Mouse (Mus musculus) midbrain, embryonic 14.5 days (tissue): ENCODE results near the gene Atp12a. TPM values are rescaled to one million over a fixed set of nuclear protein-coding genes. Genes with fewer than 3 reads are reported as not detected.

ENCODE experiments used
- ATAC-seq: fragments of 200-750 bp; cut with Nextera tagmentation; 2 replicates; pipeline ENCODE4 v1.8.0; 2017; ENCODE audit warnings: moderate number of reproducible peaks, moderate library complexity; ENCODE audit not compliant: low FRiP score, low TSS enrichment
- DNase-seq: peaks from one replicate; pipeline ENCODE4 v3.0.0-alpha.2; 2015
- H3K27ac ChIP-seq: fragments of 300-500 bp; sonication (generic); replicated peaks from 2 replicates; pipeline ENCODE4 v1.5.1; 2014; ENCODE audit warnings: mild to moderate bottlenecking, low read depth, low read length, moderate library complexity
- H3K27me3 ChIP-seq: fragments of 300-500 bp; sonication (generic); 2 replicates; pipeline ENCODE4 v1.6.1; 2014; ENCODE audit warnings: low read length, control low read depth, mixed read lengths; ENCODE audit not compliant: control insufficient read depth, insufficient read depth
- H3K36me3 ChIP-seq: fragments of 300-500 bp; sonication (generic); 2 replicates; pipeline ENCODE4 v1.6.1; 2014; ENCODE audit warnings: low read length, control low read depth; ENCODE audit not compliant: control insufficient read depth, insufficient read depth
- H3K4me1 ChIP-seq: fragments of 300-500 bp; sonication (generic); 2 replicates; pipeline ENCODE4 v1.6.1; 2014; ENCODE audit warnings: mild to moderate bottlenecking, antibody characterized with exemption, low read length, control low read depth; ENCODE audit not compliant: control insufficient read depth, insufficient read depth
- H3K4me2 ChIP-seq: fragments of 300-500 bp; sonication (generic); 2 replicates; pipeline ENCODE4 v1.6.1; 2014; ENCODE audit warnings: mild to moderate bottlenecking, low read length, moderate library complexity
- H3K4me3 ChIP-seq: fragments of 300-500 bp; sonication (generic); replicated peaks from 2 replicates; pipeline ENCODE4 v1.5.1; 2014; ENCODE audit warnings: low read depth, low read length
- H3K9ac ChIP-seq: fragments of 300-500 bp; sonication (generic); replicated peaks from 2 replicates; pipeline ENCODE4 v1.6.1; 2014; ENCODE audit warnings: mild to moderate bottlenecking, low read length, moderate library complexity
- H3K9me3 ChIP-seq: fragments of 300-500 bp; sonication (generic); 2 replicates; pipeline ENCODE4 v1.6.1; 2016; ENCODE audit warnings: low read length, control low read depth, mixed read lengths; ENCODE audit not compliant: control insufficient read depth
- WGBS: fragments of 180-500 bp; shearing (Covaris S2); extraction: QIAGEN DNeasy Blood & Tissue Kit; methylation state at CpG from one replicate; pipeline ENCODE4 v1.1.7; 2014; 5-methylcytosine and 5-hydroxymethylcytosine counted together
- polyA plus RNA-seq: library from polyadenylated mRNA; unstranded; fragments of >200 nt; fragmentation: Nextera tagmentation; extraction: Ambion mirVana; gene quantifications from 2 replicates; pipeline ENCODE4 v1.2.1, GENCODE M21; 2014

Gene Atp12a
- polyA plus RNA-seq, 1 experiment from 2014 or later = 0.37 TPM

DNA sequence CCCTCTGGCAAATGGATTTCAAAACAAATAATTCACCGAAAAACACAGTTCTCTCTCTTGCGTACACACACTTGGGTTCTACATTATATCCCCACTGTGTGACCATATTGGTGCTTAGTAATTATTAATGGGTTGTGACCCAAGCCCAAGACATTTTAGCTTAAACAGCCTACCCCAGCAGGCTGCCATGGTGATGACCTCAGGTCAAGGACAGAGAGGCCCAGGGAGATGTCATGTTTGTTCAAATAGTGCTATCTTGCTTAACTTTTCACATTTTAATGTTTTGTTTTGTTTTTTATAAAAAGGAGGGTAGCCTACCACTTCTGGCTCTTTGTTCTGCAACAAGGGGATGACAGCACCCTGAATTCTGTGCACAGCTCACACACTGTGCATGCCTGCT is 27.2 kb upstream of the Atp12a start:
- H3K4me3 ChIP-seq = no peak overlapping the region
- no peaks in the 10 kb centered on the region for H3K9me3 ChIP-seq
- H3K4me1 ChIP-seq = no peaks in the 10 kb centered on the region
- H3K9ac ChIP-seq = no peak overlapping the region
- no peak for DNase-seq
- no peak overlapping the region for H3K4me2 ChIP-seq
- H3K36me3 ChIP-seq = no peaks in the 10 kb centered on the region
- 87% methylated on average over 2 of the region's 2 CpGs for WGBS
- no peak for ATAC-seq
- H3K27me3 ChIP-seq = no peaks in the 10 kb centered on the region
- no peak overlapping the region for H3K27ac ChIP-seq

DNA sequence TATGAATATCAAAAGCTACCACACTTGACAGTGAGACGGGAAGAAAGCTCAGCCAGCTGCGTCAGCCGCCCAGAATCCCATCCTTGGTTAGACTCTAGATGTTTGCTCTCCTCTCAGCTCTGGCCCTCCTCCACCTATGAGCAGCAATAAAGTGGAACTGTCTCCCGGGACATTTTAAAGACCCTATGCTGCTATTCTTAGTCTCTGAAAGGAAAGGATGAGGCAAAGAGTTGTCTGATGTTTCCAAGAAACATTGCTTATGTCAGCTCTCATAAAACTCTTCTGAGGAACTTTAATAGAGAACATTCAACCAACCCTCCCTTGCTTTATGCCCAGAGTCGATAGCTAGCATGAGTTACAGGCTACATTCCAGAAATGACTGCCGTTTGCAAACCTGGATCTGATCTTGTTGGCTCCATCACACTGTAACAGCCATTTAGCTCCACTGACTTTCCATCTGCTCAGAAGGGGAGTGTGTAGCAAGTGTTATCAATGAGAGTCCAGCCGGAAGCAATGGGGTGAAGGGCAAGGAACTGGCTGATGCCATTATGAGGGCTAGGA is 25.9 kb upstream of the Atp12a start:
- H3K4me1 ChIP-seq = no peaks in the 10 kb centered on the region
- 83% methylated on average over 7 of the region's 7 CpGs for WGBS
- H3K9me3 ChIP-seq = no peaks in the 10 kb centered on the region
- ATAC-seq (no peak), DNase-seq (no peak)
- H3K4me3 ChIP-seq = no peak overlapping the region
- H3K36me3 ChIP-seq = no peaks in the 10 kb centered on the region
- H3K4me2 ChIP-seq = no peak overlapping the region
- no peak overlapping the region for H3K9ac ChIP-seq
- H3K27me3 ChIP-seq = no peaks in the 10 kb centered on the region
- no peak overlapping the region for H3K27ac ChIP-seq

DNA sequence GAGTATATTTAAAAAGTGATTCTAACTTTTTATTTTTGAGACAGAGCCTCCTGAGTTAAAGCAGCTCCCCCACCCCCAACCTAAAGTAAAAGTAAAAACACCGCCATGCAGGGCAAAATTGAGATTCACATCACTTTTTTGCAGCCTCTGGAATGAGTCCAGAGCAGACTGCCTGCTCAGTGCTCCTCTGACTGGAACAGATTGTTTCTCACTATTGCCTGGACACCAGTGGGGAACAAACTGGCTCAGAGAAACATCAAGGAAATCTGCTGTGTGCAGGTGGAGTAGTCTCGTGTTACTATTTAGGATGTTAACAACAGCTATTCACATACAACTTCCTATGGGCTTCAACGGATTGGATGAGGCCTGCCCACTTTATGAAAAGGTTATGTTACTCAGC is 16.2 kb upstream of the Atp12a start:
- ATAC-seq (no peak), DNase-seq (no peak)

DNA sequence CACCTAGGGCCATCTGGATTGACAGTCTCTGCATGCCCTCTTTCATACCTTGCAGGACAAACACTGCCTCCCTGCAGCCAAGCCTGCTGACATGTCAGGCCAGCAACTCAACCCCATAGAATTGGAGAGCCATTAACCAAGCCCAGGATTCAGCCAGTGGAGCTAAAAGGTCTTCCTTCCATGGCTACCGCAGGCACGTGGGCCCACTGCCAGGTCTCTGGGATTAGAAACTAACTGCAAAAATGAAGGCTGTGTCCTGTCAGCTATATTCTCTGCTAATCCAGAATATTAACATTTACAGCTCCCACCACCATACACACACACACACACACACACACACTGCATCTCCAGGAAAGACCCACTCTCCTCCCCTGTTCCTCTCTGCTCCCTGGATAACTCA is 15.3 kb upstream of the Atp12a start:
- Histone ChIP-seq H3K9me3 (no peaks in the 10 kb centered on the region), H3K36me3 (no peaks in the 10 kb centered on the region), H3K4me1 (no peaks in the 10 kb centered on the region), H3K4me2 (no peak overlapping the region), H3K27me3 (no peaks in the 10 kb centered on the region), H3K4me3 (no peak overlapping the region), H3K27ac (no peak overlapping the region), H3K9ac (no peak overlapping the region)
- ATAC-seq (no peak), DNase-seq (no peak)
- WGBS = 91% methylated on average over 2 of the region's 2 CpGs

More for the DNA sequence above, 16.2 kb upstream of the Atp12a start:
- no peaks in the 10 kb centered on the region for H3K4me1 ChIP-seq
- no peak overlapping the region for H3K27ac ChIP-seq
- H3K4me2 ChIP-seq = no peak overlapping the region
- no peaks in the 10 kb centered on the region for H3K27me3 ChIP-seq
- H3K36me3 ChIP-seq = no peaks in the 10 kb centered on the region
- no peak overlapping the region for H3K4me3 ChIP-seq
- WGBS = 73% methylated on average over 3 of the region's 3 CpGs
- H3K9ac ChIP-seq = no peak overlapping the region
- H3K9me3 ChIP-seq = no peaks in the 10 kb centered on the region

DNA sequence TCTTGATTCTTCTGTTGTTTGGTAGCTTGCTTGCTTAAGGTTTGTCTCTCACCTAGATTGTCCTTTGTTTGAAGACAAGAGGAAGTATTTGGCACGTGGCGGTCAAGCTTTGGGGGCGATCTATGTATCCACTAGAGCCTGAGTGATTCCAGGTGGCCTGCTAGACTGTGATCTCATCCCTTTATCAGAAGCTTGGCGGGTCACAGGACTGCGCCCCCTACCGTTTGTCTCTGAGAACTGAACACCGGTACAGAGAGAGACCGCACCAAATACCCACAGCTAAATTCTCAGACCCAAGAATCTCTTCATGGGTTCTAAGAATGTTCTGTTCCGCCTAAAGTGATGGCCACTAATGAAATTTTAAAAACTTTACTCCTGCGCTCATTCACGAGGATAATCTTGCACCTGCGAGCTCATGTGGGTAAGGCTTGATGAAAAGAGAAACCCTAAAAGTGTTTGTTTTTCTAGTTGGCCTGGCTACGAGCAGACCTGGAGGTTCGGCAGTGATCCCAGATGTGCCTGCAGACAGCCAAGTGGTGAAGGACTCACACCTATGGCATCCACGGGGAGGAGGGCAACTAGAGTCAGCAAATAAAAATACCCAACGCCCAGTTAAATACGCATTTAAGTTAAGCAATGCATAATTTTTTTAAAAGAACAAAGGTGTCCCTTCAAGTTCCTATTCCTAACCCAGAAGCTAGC is 12.8 kb upstream of the Atp12a start:
- Histone ChIP-seq H3K9me3 (no peaks in the 10 kb centered on the region), H3K36me3 (no peaks in the 10 kb centered on the region), H3K27me3 (no peaks in the 10 kb centered on the region), H3K4me3 (no peak overlapping the region), H3K27ac (no peak overlapping the region), H3K9ac (no peak overlapping the region), H3K4me2 (no peak overlapping the region), H3K4me1 (no peaks in the 10 kb centered on the region)
- DNase-seq (peak; percentile 50), ATAC-seq (no peak)
- WGBS = 44% methylated on average over 17 of the region's 17 CpGs

DNA sequence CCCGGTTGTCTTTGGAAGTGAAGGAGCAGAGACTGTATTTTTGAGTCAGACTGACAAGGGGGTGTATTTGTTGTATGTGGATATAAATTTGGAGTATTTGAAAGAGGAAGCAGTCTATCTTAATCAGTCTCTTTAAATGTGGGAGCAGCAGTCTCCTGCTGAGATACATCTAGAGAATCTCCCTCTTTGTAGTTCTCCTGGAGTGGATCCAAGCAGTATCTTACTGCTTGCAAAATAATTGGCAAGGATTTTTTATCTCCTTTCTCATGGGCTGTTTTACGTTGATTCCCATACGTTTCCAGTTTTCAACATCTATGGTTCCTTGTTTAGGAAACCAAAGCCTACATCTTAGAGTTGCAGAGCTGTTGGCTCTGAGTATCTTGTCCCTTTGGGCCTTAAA is 10.1 kb upstream of the Atp12a start:
- Histone ChIP-seq H3K9ac (no peak overlapping the region), H3K4me1 (no peaks in the 10 kb centered on the region), H3K36me3 (no peaks in the 10 kb centered on the region), H3K27ac (no peak overlapping the region), H3K9me3 (no peaks in the 10 kb centered on the region), H3K4me2 (no peak overlapping the region), H3K4me3 (no peak overlapping the region), H3K27me3 (no peaks in the 10 kb centered on the region)
- no peak for ATAC-seq
- WGBS = 92% methylated on average over 3 of the region's 3 CpGs
- DNase-seq = no peak

DNA sequence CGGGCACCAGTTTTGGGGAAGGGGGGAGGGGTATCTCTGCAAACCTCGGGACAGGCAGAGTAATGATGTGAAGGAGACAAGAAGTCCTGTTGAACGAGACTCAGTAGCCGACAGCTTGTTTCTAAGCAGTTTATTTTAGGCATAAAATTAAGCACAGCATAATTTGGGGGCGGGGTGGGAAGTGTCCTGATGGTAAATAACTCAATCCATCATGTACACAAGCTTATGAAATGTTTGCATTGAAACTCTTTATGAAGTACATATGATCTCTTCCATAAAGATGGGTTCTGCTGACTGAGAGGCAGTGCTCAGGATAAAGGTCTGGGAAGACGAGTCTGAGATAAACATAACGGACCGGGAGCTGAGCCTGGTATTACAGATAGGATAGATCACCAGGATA is 9.5 kb upstream of the Atp12a start:
- no peaks in the 10 kb centered on the region for H3K36me3 ChIP-seq
- WGBS = 87% methylated on average over 8 of the region's 8 CpGs

DNA sequence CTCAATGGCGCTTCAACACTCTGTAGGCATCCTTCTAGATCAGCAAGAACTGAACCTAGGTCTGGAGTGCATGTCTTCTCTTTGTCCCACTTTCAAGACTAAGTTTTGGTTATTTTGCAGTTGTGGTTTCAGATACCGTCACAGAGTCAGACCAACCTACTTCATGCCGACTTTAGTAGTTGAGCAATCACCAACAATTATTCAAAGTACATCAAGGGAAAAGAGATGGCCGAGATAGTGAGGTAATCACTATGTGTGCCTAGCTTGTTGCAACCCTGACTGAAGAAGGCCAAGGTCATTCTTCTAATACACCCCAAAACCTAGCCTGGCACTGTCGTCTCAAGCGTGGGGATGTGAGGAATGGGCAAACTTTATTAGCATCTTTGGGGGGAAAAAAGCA is 8.7 kb upstream of the Atp12a start:
- H3K9ac ChIP-seq = no peak overlapping the region
- ATAC-seq (no peak), DNase-seq (no peak)
- no peaks in the 10 kb centered on the region for H3K27me3 ChIP-seq
- no peaks in the 10 kb centered on the region for H3K36me3 ChIP-seq
- H3K9me3 ChIP-seq = no peaks in the 10 kb centered on the region
- H3K4me2 ChIP-seq = no peak overlapping the region
- H3K4me1 ChIP-seq = no peaks in the 10 kb centered on the region
- no peak overlapping the region for H3K4me3 ChIP-seq
- WGBS = 90% methylated on average over 6 of the region's 6 CpGs
- H3K27ac ChIP-seq = no peak overlapping the region

More for the DNA sequence above, 9.5 kb upstream of the Atp12a start:
- no peak for DNase-seq
- H3K27me3 ChIP-seq = no peaks in the 10 kb centered on the region
- no peaks in the 10 kb centered on the region for H3K9me3 ChIP-seq
- H3K4me2 ChIP-seq = no peak overlapping the region
- no peak overlapping the region for H3K9ac ChIP-seq
- no peak for ATAC-seq
- no peak overlapping the region for H3K4me3 ChIP-seq
- no peak overlapping the region for H3K27ac ChIP-seq
- no peaks in the 10 kb centered on the region for H3K4me1 ChIP-seq

DNA sequence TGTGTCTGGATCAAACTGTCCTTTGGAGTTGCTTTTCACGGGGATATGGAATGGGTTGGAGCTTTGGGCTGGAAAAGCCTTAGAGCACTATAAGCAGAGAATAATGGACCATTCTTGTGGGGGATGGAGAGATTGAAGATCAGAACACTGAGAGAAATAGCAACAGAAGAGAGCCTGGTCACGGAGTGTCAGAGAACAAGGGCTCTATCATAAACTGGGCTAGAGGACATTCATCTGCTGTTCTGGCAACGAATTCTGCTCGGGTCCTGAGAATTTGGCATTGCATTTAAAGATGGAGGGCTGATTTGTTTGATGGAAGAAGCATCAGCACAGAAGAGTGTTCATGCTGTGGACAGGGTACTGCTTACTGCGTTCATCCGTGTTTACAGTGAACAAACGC is 6.4 kb upstream of the Atp12a start:
- H3K27ac ChIP-seq = no peak overlapping the region
- H3K4me3 ChIP-seq = no peak overlapping the region
- WGBS = 76% methylated on average over 7 of the region's 7 CpGs
- H3K36me3 ChIP-seq = no peaks in the 10 kb centered on the region
- DNase-seq (no peak), ATAC-seq (no peak)
- no peak overlapping the region for H3K4me2 ChIP-seq
- no peaks in the 10 kb centered on the region for H3K4me1 ChIP-seq
- no peak overlapping the region for H3K9ac ChIP-seq
- H3K9me3 ChIP-seq = no peaks in the 10 kb centered on the region
- H3K27me3 ChIP-seq = peaks cover 3% of the 10 kb centered on the region; the same call in 1 of the 2 replicates
